Mouse (Mus musculus) brain, embryonic 14.5 days (tissue): Measurements from ENCODE around the gene 2900011O08Rik.

Experiments used
- CTCF ChIP-seq: fragments of 200-500 bp; IDR thresholded peaks from 2 replicates; pipeline ENCODE4 v1.5.1; 2012; ENCODE audit warnings: inconsistent platforms, mild to moderate bottlenecking, moderate library complexity, borderline replicate concordance; ENCODE audit not compliant: insufficient read depth, insufficient read length; ENCODE audit errors: extremely low read depth
- POLR2A ChIP-seq: fragments of 200-500 bp; IDR thresholded peaks from 2 replicates; pipeline ENCODE4 v1.6.1; 2012; ENCODE audit warnings: mild to moderate bottlenecking, inconsistent platforms, borderline replicate concordance; ENCODE audit not compliant: poor library complexity, insufficient read depth, insufficient read length, severe bottlenecking; ENCODE audit errors: extremely low read depth

DNA sequence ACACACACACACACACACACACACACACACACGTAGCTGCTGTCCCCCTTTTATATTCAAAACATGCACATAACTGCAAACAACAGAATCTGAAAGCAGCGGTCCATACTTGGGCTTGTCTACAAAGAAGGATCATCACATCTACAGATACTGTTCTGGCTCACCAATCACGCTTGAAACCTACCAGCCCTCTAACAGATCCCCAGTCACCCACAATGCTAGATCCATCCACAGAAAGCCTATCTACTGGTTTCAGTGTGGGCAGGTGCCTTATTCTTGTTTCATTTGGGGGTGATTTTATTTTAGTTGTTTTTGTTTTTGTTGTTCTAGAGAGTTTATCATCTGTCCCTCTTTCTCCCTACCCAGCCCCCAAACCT lies 219 bp upstream of the 2900011O08Rik start:
- TF ChIP-seq POLR2A: no peak
- TF ChIP-seq CTCF: no peak
